Mouse (Mus musculus) granulocyte monocyte progenitor cell, adult 5-6 weeks (primary cell): ENCODE data around the gene Cerkl. TPM values are rescaled to one million over a fixed set of nuclear protein-coding genes. Genes with fewer than 3 reads are reported as not detected.

Experiments used
- ATAC-seq: replicated peaks from 2 replicates; pipeline ENCODE4 v1.8.0; 2016; ENCODE audit warnings: mild to moderate bottlenecking, moderate TSS enrichment, inconsistent platforms; ENCODE audit not compliant: poor library complexity, severe bottlenecking
- total RNA-seq, 2 experiments: library from RNA; stranded (forward) in 1 of 2; stranded (reverse) in 1 of 2; fragments of 200-712, 200-1000 nt in 1 of 2; fragments of >200 nt in 1 of 2; fragmentation: Nextera tagmentation in 1 of 2; gene quantifications; 2 replicates each; pipeline ENCODE4 v1.2.3; 2014 to 2017

The Cerkl gene
- total RNA-seq, 2 experiments from 2014 or later: 10.4 to 11.2 TPM

DNA sequence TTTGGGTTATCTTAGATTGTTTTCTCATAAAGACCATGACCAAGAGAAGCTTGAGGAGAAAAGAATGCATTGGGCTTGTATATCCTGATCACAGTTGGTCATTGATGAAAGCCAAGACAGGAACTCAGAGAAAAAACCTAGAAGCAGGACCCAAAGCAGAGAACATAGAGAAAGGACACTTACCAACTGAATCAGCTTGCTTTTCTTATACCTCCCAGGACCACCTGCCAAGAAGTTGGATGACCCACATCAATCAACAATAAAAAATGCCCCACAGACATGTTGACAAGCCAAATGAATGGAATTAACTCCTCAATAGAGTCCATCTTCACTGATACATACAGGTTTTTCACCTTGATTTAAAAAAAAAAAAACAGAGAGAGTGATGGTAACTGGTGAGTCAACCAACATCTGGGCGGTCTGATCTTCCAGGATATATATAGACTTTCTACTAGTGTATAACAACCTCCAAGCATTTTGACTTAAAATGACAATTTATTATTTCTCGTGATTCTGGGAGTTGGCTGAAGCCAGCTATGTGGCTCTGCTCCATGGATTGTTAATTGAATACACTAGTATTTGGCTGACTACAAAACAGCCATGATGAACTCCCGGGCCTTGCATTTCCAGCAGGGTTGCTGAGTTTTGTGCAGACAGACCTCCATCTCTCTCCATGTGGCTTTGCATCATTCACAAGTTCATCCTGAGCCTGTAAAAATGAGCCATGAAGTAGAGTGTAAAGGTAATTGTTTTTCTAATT is 12.5 kb downstream of the Cerkl start:
- ATAC-seq: no peak

DNA sequence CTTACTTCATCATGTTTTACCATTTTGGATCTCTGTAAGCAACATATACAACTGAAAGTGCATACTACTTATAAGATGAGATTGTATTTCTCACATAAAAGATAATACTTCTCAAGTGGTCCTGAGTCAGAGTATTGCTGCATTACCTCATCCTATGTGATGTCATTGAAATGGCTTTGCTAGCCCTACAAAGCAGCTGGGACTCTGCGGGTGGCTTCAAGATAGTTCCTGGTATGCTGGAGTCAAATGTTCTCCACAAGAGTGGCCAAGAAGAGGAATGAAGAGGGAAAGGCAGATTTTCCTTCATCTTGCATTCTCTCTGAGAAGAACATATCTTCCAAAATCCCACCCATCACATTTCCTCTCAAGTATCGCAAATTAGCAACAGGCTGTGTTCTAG is 13.2 kb downstream of the Cerkl start:
- no peak for ATAC-seq

DNA sequence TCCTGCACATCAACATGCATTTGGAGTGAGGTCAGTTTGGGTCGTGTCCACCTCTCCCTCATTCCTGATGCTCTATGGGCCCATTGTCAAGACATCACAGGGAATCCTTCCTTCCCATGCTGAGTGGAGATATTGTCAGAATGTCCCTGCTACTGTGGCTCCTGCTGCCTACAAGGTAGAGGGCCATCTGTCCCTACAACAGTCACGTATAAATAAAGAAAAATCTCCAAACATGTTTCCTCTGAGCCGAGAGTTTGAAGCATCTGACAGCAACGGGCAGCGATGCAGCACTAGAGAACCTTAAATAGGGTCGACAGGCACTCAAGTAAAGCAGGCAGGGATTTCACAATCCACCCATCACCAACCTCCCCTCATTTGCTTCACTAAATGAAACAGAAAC is 13.7 kb downstream of the Cerkl start:
- no peak for ATAC-seq

DNA sequence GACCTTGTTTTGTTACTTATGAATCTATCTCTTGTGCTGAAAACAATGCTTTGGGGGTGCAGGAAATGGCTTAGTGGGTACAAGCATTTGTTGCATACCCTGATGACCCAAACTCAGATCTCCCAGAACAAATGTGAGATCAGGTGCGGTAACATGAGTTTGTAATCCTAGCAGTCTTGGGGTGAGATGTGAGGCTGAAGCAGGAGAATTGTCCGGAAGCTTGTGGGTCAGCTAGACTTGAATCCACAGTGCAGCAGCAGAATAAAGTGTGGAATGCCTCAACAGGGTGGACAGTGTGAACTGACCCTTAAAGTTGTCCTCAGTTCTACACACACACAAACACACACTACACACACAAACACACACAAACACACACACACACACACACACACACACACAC is 14.4 kb downstream of the Cerkl start:
- ATAC-seq: no peak

DNA sequence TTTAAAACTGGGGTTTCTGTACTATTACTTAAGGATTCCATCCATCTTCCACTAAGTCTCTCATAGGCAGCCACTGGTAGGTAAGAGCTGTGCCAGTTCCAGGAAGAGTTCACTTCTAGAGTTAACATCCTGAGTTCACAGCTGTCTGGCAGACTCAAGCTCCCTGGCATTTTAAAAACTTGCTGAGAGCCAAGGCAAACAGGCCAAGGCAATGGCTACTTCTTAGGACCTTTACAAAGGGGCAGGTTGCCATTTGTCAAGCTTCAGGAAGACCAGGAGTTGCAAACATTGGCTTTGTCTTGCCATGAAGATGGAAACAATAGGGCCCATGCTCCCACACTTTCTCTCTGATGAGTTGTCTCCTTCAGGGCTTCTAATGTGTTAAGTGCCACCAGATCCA is 26.5 kb downstream of the Cerkl start:
- no peak for ATAC-seq

DNA sequence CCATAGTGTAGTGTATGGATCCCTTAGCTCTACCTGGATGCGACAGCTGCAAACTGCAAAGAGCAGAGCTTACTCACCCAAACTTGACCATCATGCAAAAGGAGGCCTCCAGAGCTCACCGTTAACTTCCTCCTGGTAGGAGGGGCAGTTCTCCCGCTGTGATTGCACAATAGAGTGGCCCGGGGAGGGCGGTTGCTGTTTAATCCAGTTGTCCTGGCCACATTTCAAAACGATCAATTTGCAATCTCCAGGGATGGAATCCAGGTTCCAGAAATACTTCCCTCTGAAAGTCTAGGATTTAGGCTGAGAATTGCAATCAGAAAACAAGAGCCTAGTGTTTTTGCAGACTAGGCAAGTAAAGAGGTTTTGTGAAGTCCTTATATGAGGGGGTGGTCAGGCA is 26.9 kb downstream of the Cerkl start:
- peak; percentile 75 for ATAC-seq

DNA sequence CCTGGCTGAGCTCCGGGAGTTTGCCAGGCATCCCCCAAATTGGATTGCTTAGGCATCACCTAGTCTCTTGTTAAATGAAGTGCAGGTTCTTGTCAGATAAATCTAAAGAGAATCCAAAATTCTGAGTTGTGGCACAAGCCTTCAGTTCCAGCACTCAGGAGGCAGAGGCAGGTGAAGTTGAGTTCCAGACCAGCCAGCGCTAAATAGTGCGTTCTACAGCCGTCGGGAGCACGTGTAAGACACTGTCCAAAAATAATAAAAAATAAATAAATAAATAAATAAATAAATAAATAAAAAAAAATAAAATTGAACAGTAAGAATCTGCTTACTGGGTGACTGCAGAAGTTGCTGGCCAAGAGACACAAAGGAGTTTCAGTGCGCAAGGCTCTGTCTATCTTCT is 27.5 kb downstream of the Cerkl start:
- ATAC-seq: no peak

DNA sequence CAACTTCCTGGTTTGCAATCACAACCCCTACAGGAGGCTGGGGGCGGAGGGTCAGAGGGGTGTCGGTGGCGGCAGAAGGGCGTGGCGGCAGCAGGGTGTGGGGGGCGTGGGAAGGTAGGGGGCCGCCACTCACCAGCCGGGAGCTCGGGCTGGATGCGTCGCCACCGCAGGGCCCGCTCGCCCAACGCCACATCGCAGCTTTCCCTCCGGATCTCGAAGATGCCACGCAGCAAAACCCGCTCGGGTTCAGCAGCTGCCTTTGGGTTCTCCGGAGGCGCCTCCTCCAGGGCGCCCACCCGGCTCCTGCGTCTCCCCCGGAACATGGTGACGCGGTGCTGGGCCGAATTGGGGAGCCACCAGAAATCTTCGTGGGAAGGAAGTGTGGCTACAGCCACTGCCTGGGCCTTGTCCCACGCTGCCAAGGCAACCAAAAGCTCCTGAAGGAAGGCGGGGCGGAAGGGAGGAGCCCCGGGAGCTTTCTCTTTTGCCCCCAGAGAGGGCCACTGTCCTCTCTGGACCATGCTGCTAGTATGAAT is 27.9 kb downstream of the Cerkl start:
- ATAC-seq: peak; percentile 94

DNA sequence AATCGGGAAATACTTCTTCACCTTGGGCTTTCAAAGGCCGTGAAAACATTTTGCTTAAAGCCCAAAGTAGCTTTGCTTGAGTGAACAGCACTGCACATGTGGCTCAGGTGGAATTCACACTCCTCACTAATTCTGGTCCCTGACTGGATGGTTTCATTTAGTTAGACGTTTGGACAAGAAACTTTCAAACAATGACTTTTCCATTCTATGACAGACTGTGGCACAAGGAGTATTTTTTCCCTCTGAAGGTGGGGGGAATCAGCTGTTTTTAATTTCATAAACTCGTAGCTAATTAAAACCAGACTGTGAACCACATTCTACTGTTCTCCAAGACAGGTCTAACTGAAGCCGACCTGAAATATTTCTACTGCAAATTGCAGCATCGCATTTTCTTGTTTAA is 28.6 kb downstream of the Cerkl start:
- ATAC-seq: no peak

DNA sequence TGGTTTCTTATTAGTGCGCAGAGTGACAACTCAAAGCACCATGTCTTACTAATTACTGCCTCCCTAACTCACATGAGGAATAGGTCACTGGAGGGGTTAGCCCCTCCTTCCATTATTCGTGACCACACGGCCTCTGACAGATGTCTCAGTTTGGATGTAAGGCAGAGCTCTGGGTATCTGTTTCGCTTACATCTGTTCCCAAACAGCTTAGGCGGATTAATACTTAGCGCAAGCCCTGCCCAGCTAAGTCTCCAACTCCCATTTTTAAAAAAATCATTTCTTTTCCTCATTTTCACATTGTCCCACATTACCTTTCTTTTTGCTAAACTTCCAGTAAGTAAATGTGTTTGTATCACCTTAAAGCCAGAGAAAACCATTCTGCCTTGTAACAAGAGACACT is 34.9 kb downstream of the Cerkl start:
- ATAC-seq: no peak

DNA sequence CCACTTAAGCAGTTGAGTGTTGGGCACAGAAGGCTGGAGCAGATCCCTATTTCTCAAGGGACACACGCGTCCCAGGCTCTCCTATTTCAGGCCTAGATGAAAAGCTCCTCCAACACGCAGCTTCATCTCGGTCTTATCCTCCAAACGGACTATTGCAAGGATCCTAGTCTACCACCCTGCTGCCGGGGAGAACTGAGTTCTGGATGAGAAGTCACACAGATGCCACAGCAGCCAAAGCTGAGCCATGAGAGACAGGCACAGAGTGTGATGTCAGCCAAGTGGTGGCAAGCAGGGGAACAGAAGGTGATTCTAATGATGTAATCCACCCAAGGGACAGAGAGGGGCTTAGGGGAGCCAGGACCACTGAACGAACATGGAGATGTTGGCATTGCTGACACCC is 42.1 kb downstream of the Cerkl start:
- ATAC-seq: no peak

DNA sequence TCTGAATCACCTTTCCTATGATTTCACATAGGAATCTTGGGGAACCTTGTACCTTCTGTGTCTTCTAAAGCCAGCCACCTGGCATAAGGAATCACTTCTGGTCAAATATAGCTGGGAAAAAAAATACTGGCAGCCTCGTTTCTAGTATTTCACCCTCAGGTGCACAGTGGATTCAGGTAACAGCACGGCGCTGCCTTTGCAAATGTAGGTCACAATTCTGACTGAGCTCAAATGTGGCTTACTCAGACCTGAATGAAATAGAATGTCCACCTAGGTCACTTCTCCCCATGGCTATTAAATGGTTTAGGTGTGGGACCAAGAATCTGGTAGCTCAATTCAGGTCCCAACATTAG is 45.7 kb downstream of the Cerkl start:
- ATAC-seq: no peak

DNA sequence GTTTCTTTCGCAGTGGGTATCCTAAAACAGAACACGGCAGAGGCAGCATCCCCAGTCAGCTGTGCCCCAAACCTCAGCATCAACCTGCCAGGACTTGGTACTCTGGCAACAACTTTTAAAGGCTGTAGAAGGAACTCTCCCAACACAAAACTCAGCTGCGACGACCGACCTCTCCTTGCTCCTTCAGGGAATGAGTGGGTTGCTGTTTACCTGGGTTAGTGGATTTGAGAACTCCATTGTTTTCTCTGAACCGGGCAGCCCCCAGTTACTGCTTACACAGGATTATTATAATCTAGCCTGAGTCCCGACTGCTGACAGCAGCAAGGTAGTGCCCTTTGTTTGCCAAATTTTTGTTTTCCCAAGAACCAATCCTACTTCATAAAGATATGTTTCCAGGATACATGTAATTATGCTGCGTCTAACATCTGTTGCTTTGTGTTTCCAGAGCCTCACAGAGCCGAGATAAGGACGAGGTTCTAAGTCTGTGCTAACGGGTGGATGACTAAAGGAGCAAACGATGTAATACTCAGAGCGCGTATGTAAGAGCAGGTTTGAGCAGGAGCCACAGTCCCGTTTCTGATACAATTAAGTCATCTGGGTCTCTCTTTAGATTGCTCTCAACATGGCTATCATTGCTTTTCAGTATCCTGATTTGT is 46.2 kb downstream of the Cerkl start:
- ATAC-seq: no peak

DNA sequence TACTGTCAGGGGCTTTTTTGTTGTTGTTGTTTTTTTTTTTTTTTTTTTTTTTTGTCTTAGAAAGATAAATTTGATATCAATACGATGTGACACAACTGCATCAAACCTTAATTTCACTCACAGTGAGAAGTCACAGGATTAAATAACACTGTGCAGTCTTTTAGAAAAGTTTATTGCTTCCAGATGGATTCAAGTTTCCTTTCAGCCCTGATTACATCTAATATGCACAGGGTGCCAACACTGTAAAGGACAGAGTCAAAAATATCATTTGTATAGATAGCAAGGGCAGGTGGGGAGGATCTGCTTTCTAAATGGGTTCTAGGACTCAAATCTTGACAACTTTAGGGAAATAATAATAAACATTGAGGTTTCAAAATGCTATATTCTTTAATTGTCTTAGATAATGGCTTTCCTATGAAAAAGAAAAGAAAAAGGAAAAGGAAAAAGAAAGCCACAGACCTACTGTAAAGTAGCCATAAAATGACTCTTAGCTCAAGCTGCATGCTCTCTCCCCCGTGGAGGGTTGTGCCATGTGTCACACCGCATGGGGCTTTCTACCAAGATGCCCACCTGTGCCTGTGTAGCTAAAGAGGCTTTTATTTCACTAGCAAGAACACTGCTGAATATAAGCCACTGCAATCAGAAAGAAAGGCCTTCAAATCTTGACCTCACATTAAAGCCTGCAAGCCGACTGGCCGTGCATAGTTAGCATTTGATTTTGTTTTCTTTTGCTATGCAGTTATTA is 50.8 kb downstream of the Cerkl start:
- no peak for ATAC-seq

DNA sequence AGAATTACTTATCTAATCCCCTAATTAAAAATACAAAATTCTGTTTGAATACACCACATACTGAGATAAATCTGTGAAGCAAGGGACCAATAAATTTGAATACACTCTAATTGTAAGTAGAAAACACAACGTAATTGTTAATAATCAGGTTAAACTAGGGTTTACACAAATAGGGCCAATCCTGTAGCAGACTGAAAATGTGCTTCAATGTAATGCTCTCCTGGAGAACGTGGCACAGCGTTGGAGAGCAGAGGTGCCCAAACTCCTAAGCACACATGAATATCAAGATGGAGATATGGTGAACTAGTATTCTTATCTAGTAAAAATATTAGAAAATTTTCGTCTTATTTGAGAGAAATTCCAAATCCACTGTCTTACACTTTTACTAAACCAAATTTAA is 56.5 kb downstream of the Cerkl start:
- no peak for ATAC-seq

DNA sequence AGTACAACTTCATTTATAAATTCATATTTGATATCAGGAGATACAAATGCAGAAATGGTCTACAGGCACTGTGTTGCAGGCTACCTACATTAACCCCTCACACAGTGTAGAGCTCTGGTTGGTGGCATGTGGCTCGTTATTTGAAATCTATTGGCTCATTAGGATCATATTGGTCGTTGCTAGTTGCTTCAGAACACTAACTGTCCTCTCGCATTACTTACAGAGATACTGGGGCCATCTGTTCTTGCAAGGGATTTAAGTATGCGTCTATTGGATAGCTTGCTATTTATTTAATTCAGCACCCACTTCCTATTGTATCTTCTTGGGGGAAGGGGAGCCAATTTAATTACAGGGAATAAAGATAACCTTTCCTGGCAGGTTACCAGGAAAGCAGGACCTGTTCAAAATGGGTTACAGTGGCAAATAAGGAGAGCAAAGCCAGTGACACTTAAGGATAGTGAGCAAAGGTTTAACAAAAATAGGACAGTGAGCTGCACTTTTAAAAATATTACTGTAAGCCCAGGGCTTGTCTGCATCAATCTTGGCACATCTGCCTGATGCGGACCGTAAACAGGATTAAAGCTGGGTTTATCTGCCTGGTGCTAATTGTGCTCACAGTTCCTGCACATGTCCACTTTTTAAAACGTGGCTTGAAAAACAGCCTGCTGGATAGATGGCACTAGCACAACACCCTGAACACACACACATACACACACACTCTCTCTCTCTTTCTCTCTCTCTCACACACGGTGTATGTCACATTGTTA is 57.2 kb downstream of the Cerkl start:
- no peak for ATAC-seq

DNA sequence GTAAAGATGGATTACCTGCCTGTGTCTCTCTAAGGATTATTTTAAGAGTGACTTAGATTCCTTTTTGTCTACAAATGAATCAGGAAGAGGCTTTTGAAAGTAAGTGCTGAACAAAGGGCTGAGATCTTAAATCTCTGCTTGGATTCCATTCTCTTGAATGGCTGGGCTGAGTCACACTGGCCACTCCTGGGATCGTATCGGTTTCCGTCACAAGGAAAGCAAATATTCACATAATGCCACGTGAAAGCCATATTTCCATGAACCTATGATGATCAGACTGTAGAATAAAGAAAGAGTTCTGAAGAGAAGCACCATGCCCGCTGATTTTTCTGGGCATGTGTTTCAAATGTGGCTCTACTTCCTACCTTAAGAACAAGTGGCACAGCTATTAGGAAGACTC is 57.8 kb downstream of the Cerkl start:
- ATAC-seq: no peak

DNA sequence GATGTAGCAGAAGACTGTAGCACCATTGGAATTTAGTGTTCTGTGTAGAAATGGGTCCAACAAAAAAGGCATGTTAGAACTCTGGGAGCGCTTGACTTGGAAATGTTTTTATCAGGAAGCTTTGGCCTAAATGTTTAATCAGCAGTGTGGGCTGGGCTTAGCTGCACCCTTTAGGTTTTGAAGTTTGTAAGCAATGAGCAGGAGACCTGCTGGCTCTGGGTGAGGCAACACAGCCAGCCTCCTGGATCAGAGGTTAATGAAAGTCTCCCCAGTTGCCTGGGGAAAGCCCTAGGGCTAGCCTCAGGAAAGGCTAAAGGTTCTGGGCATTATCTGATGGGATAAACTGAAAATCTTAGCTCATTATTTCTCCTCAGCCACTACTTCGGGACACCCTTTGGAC is 58.2 kb downstream of the Cerkl start:
- ATAC-seq: no peak

DNA sequence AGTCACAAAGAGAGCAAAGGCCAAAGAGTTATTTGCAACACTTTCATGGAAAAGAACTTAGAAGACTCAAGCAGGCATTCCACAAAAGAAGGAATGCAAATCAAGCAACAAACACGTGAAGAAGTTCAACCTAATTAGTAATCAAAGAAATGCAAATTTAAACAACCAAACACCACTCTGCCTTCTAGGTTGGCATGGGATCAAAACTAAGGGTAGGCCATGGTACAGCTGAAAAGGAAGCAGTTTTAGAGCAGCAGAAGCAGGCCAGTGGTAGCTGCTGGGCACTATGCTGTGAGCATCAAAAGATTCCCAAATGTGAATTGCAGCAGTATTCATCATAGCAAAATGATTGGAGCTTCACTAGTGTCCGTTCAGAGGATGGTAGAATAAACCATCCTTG is 59.5 kb downstream of the Cerkl start:
- no peak for ATAC-seq
